Mouse (Mus musculus) midbrain, embryonic 13.5 days (tissue): ENCODE measurements around the gene Olfr32. TPM values are rescaled to one million over a fixed set of nuclear protein-coding genes. Genes with fewer than 3 reads are reported as not detected.
"Not testable (repeated sequence)": the region's sequence is repeated elsewhere in the genome, so short reads cannot be mapped to it uniquely, and the experiment has no call there.

Experiments used
- ATAC-seq: fragments of 200-750 bp; cut with Nextera tagmentation; 2 replicates; pipeline ENCODE4 v1.8.0; 2017; ENCODE audit warnings: mild to moderate bottlenecking, moderate TSS enrichment, moderate library complexity
- H3K27ac ChIP-seq: fragments of 300-500 bp; sonication (generic); 2 replicates; pipeline ENCODE4 v1.5.1; 2015; ENCODE audit warnings: inconsistent platforms, mild to moderate bottlenecking, moderate library complexity
- H3K27me3 ChIP-seq: fragments of 300-500 bp; sonication (generic); 2 replicates; pipeline ENCODE4 v1.6.1; 2015; ENCODE audit warnings: mild to moderate bottlenecking, inconsistent platforms
- H3K36me3 ChIP-seq: fragments of 300-500 bp; sonication (generic); 2 replicates; pipeline ENCODE4 v1.6.1; 2015; ENCODE audit warnings: mild to moderate bottlenecking, inconsistent platforms
- H3K4me1 ChIP-seq: fragments of 300-500 bp; sonication (generic); replicated peaks from 2 replicates; pipeline ENCODE4 v1.6.1; 2015; ENCODE audit warnings: inconsistent platforms
- H3K4me2 ChIP-seq: fragments of 300-500 bp; sonication (generic); replicated peaks from 2 replicates; pipeline ENCODE4 v1.6.1; 2015; ENCODE audit warnings: moderate library complexity, mild to moderate bottlenecking, inconsistent platforms
- H3K4me3 ChIP-seq: fragments of 300-500 bp; sonication (generic); replicated peaks from 2 replicates; pipeline ENCODE4 v1.5.1; 2015; ENCODE audit warnings: mild to moderate bottlenecking, inconsistent platforms
- H3K9ac ChIP-seq: fragments of 300-500 bp; sonication (generic); replicated peaks from 2 replicates; pipeline ENCODE4 v1.6.1; 2015; ENCODE audit warnings: mild to moderate bottlenecking, inconsistent platforms
- H3K9me3 ChIP-seq: fragments of 300-500 bp; sonication (generic); 2 replicates; pipeline ENCODE4 v1.6.1; 2016; ENCODE audit warnings: mild to moderate bottlenecking, inconsistent platforms
- WGBS: fragments of 180-500 bp; shearing (Covaris S2); methylation state at CpG from one replicate; pipeline ENCODE4 v1.1.7; 2015; 5-methylcytosine and 5-hydroxymethylcytosine counted together
- polyA plus RNA-seq: library from polyadenylated mRNA; unstranded; fragments of >200 nt; fragmentation: Nextera tagmentation; extraction: Ambion mirVana; gene quantifications from 2 replicates; pipeline ENCODE4 v1.2.1, GENCODE M21; 2015

Gene Olfr32
- not detected in 2 replicates for polyA plus RNA-seq

- Histone ChIP-seq H3K4me2 (no peak within 1 kb of the TSS), H3K4me1 (no peaks in the 10 kb centered on the region), H3K36me3 (no peaks in the 10 kb centered on the region), H3K9me3 (no peaks in the 10 kb centered on the region), H3K27ac (no peak within 1 kb of the TSS), H3K4me3 (no peak within 1 kb of the TSS), H3K9ac (no peak within 1 kb of the TSS), H3K27me3 (no peaks in the 10 kb centered on the region)
- ATAC-seq, result no peak
Measured at GRCm38 (mm10) chr2:90142196-90142595, at the start of gene Olfr32. Gene Olfr32 (minus strand): TSS chr2:90142296.

GRCm38 (mm10) chr2:90187082-90187481 lies 45.0 kb upstream of the Olfr32 start:
- H3K27ac ChIP-seq, H3K9me3 ChIP-seq, H3K9ac ChIP-seq, H3K4me2 ChIP-seq, ATAC-seq, H3K36me3 ChIP-seq, H3K27me3 ChIP-seq, H3K4me1 ChIP-seq, H3K4me3 ChIP-seq: not testable (repeated sequence)
- no CpG with 5 or more reads among the region's 5 CpGs for WGBS

DNA sequence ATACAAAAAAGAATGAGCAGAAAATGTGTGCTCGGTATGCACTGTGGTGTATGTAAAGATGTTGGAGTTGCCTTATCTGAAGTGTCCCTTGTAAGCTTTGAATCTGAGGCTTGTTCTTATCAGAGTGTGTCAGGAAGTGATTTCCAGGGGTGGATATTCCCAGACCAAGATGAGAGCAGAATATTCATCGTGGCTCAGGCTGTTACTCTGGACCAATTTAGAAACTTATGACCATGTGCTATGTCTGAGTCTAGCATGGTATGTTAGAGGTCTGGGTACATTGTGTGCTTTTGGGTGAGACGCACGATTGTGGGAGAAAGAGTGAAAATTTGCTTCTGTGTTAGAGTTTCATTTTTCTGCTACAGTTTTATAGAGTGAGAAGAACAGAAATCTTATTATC lies 44.0 kb upstream of the Olfr32 start:
- H3K36me3 ChIP-seq, H3K4me2 ChIP-seq, H3K27ac ChIP-seq, H3K4me3 ChIP-seq, H3K9ac ChIP-seq, H3K4me1 ChIP-seq, H3K27me3 ChIP-seq, H3K9me3 ChIP-seq, ATAC-seq: not testable (repeated sequence)
- WGBS, result no CpG with 5 or more reads among the region's 4 CpGs

- Histone ChIP-seq H3K4me3 (no peak overlapping the region), H3K36me3 (no peaks in the 10 kb centered on the region), H3K27ac (no peak overlapping the region), H3K9me3 (no peaks in the 10 kb centered on the region), H3K9ac (no peak overlapping the region), H3K27me3 (no peaks in the 10 kb centered on the region), H3K4me2 (no peak overlapping the region), H3K4me1 (no peaks in the 10 kb centered on the region)
- no peak for ATAC-seq
- 94% methylated on average over 9 of the region's 9 CpGs for WGBS
Measured at GRCm38 (mm10) chr2:90153916-90154315, 11.8 kb upstream of the Olfr32 start.

DNA sequence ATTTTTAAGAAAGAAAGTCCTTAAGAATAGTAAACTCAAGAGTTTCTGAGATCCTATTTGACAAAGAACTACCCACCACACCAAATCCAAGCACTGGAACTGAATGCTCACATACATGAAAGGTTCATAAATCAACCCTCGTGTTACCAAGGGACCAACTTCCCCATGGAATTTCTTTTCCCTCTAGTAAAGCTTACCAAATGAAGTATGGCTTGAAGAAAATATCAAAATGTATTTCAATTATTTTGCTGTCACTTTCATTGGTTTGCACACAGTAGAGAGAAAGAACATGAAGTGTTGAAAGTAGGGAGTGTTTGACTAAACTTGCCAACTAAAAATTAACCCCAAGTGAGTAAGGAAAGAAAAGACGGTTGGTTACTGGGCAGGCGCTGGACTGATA lies 10.9 kb upstream of the Olfr32 start, which contains the start of gene Olfr1270:
Gene Olfr1270, minus strand, starts transcription at position 101 of the 400 bp plus-strand sequence.
- WGBS, result 86% methylated on average over 3 of the region's 3 CpGs
- no peak for ATAC-seq
- H3K36me3 ChIP-seq, result no peaks in the 10 kb centered on the region
- H3K9ac ChIP-seq, result no peak within 1 kb of the TSS
- H3K27ac ChIP-seq, result no peak within 1 kb of the TSS
- H3K9me3 ChIP-seq, result no peaks in the 10 kb centered on the region
- no peak within 1 kb of the TSS for H3K4me3 ChIP-seq
- H3K4me1 ChIP-seq, result no peaks in the 10 kb centered on the region
- no peaks in the 10 kb centered on the region for H3K27me3 ChIP-seq
- H3K4me2 ChIP-seq, result no peak within 1 kb of the TSS

DNA sequence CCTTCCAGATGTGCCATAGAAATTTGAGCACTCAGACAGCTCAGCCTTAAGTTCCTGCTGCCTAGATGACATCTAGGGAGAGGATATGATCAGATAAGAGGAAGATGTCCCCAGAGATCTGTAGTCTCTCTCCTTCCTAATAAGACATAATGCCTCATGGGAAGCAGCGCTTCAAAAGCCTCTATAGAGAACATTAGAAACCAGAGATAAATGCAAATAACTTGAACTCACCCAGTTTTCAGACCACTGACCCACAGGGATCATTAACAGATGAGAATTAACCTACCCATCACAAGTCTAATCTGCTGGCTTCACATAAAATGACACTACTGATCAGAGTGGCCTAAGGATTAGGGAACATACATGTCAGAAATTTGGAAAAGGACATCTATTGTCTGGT lies 20.8 kb downstream of the Olfr32 start, which contains the start of gene Olfr1269:
Gene Olfr1269, minus strand, starts transcription at position 101 of the 400 bp plus-strand sequence.
- Histone ChIP-seq H3K9ac (no peak within 1 kb of the TSS), H3K9me3 (no peaks in the 10 kb centered on the region), H3K4me2 (no peak within 1 kb of the TSS), H3K36me3 (no peaks in the 10 kb centered on the region), H3K27ac (no peak within 1 kb of the TSS), H3K27me3 (no peaks in the 10 kb centered on the region), H3K4me1 (no peaks in the 10 kb centered on the region), H3K4me3 (no peak within 1 kb of the TSS)
- ATAC-seq, result no peak
- WGBS, result 82% methylated on average over 1 of the region's 1 CpGs

Other genes starting within 250 kb of the Olfr32 start
- gene Olfr1258, start 215.0 kb downstream of the Olfr32 start, polyA plus RNA-seq, result not detected in 2 replicates
- gene Olfr1259, start 193.6 kb downstream of the Olfr32 start, polyA plus RNA-seq, result not detected in 2 replicates
- not detected in 2 replicates for gene Olfr1260, start 168.0 kb downstream of the Olfr32 start, polyA plus RNA-seq
- not detected in 2 replicates for gene Olfr1261, start 151.1 kb downstream of the Olfr32 start, polyA plus RNA-seq
- not detected in 2 replicates for gene Olfr1262, start 142.2 kb downstream of the Olfr32 start, polyA plus RNA-seq
- not detected in 2 replicates for gene Olfr1263, start 130.2 kb downstream of the Olfr32 start, polyA plus RNA-seq
- not detected in 2 replicates for gene Olfr1264, start 116.7 kb downstream of the Olfr32 start, polyA plus RNA-seq
- not detected in 2 replicates for gene Olfr1265, start 107.0 kb downstream of the Olfr32 start, polyA plus RNA-seq
- gene Olfr140, start 78.7 kb downstream of the Olfr32 start, polyA plus RNA-seq, result not detected in 2 replicates
- gene Olfr1269, start 20.9 kb downstream of the Olfr32 start, polyA plus RNA-seq, result not detected in 2 replicates
- not detected in 2 replicates for gene Olfr1270, start 10.8 kb upstream of the Olfr32 start, polyA plus RNA-seq
- not detected in 2 replicates for gene Olfr1506, start 82.2 kb upstream of the Olfr32 start, polyA plus RNA-seq
- not detected in 2 replicates for gene Olfr142, start 115.3 kb upstream of the Olfr32 start, polyA plus RNA-seq
- gene Olfr1271, start 128.7 kb upstream of the Olfr32 start, polyA plus RNA-seq, result not detected in 2 replicates
- not detected in 2 replicates for gene Olfr1272, start 150.5 kb upstream of the Olfr32 start, polyA plus RNA-seq
- 0.07 TPM in 1 of 2 replicates, not detected in the other for gene Gm13769, start 179.9 kb upstream of the Olfr32 start, polyA plus RNA-seq